Mouse (Mus musculus) E14TG2a.4 (cell line): Measurements from ENCODE around the gene Nceh1.

ENCODE experiments used
- CTCF ChIP-seq: conservative IDR thresholded peaks from 2 replicates; pipeline ENCODE4 v1.5.1; 2014; ENCODE audit warnings: low read length
- NANOG ChIP-seq: IDR thresholded peaks from 2 replicates; pipeline ENCODE4 v1.6.1; 2014; ENCODE audit warnings: borderline replicate concordance, low read length, mixed read lengths

GRCm38 (mm10) chr3:27155856-27156593, 26.7 kb upstream of the Nceh1 start:
- TF ChIP-seq NANOG (no peak), CTCF (no peak)
